Mouse (Mus musculus) cerebellum, adult 2 months (tissue): ENCODE measurements at regions not wholly inside any gene's neighbourhood (a gene's known extent, or its start where the extent isn't known, plus 50 kb on each side); places are given as distances from the start of the nearest gene placed in this dataset.

Experiments used
- DNase-seq, 2 experiments: peaks; one replicate each; pipeline ENCODE4 v3.0.0; 2021
- H3K27ac ChIP-seq: fragments of 200-500 bp; 2 replicates; pipeline ENCODE4 v1.5.1; 2012; ENCODE audit warnings: low read length, control low read depth, inconsistent platforms; ENCODE audit not compliant: insufficient read depth
- H3K27me3 ChIP-seq: fragments of 200-500 bp; 2 replicates; pipeline ENCODE4 v1.6.1; 2012; ENCODE audit warnings: inconsistent platforms, mild to moderate bottlenecking, low read length, moderate library complexity; ENCODE audit not compliant: control insufficient read depth, insufficient read depth
- H3K4me1 ChIP-seq: fragments of 200-500 bp; 2 replicates; pipeline ENCODE4 v1.6.1; 2011; ENCODE audit warnings: low read length; ENCODE audit not compliant: control insufficient read depth, insufficient read depth
- H3K4me3 ChIP-seq: fragments of 200-500 bp; replicated peaks from 2 replicates; pipeline ENCODE3; 2011; ENCODE audit warnings: mild to moderate bottlenecking, low read depth, low read length, control low read depth; ENCODE audit not compliant: insufficient read depth
- CTCF ChIP-seq: fragments of 200-500 bp; IDR thresholded peaks from 2 replicates; pipeline ENCODE4 v1.5.1; 2011; ENCODE audit warnings: low read depth, mild to moderate bottlenecking, control low read depth, low read length, moderate library complexity, borderline replicate concordance; ENCODE audit not compliant: insufficient read depth
- POLR2A ChIP-seq: fragments of 200-500 bp; IDR thresholded peaks from 2 replicates; pipeline ENCODE4 v1.6.1; 2011; ENCODE audit warnings: low read length, control low read depth, borderline replicate concordance; ENCODE audit not compliant: insufficient read depth
- WGBS: fragments of 180-500 bp; shearing (Covaris S2); methylation state at CpG from one replicate; pipeline ENCODE4 v1.1.7; 2018; 5-methylcytosine and 5-hydroxymethylcytosine counted together

DNA sequence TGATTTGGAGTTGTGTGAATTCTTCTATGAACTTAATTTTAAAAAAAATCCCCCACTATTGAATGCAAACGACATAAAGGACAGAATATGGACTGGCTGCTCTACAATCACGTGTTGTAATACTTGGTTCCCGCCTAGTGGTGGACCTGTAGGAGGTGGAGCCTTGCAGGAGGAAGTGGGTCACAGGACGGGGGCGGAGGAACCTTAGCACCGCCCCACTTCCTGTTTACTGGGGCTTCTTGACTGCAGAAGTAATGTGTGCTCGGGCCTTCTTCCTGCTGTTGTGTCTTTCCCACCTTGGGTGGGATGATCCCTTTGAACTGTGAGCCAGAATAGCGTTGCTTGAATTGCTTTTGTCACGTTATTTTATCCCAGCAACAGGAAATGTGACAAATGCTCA, 52.2 kb upstream of the Tmem108 start:
- 84% methylated on average over 9 of the region's 9 CpGs for WGBS
- TF ChIP-seq CTCF (no peak), POLR2A (no peak)
- H3K4me1 ChIP-seq = no peaks in the 10 kb centered on the region
- H3K4me3 ChIP-seq = no peak overlapping the region
- no peak overlapping the region for H3K27ac ChIP-seq
- no peaks in the 10 kb centered on the region for H3K27me3 ChIP-seq
- DNase-seq = no peak

DNA sequence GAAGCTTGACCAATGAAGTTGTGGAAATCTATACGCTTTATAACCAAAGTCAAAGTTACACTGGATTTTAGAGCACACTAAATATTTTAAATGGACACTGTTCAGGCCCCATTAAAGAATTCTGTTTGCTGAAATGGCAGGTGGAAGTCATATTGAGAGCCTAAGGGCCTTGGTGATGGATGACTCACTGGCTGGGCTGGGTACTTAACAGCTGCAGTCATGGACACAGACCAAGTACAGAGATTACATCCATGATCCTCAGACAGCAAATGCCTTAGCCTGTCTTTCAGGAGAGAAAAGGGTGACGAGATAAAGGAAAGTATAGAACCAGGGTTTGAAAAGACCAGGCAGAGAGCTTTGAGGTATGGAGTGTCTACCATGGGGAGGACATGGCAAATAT, 57.4 kb upstream of the Tmem108 start:
- H3K4me3 ChIP-seq = no peak overlapping the region
- no peak for DNase-seq
- WGBS = 84% methylated on average over 2 of the region's 2 CpGs
- no peak overlapping the region for H3K27ac ChIP-seq
- H3K27me3 ChIP-seq = no peaks in the 10 kb centered on the region
- H3K4me1 ChIP-seq = peaks cover under 1% of the 10 kb centered on the region
- TF ChIP-seq CTCF (no peak), POLR2A (no peak)

DNA sequence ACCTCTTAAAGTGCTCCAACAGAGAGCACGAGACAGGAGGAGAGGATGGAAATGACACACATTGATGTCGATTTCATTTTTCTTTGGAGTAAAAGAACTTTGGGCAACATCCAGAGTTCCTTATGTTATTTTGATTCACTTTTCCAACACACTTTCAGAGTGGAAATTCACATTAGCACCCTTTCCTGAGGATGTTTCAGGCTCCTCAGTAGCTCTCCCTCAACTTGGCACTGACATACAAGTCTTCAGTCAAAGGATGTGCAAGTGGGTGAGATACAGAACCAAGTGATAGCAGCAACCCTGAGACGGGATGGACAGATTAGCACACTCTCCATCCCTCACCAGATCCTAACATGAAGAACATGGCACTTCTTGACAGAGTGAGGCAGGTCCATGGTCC, 60.0 kb upstream of the Tmem108 start:
- TF ChIP-seq POLR2A (no peak), CTCF (no peak)
- Histone ChIP-seq H3K4me3 (no peak overlapping the region), H3K27ac (no peak overlapping the region), H3K4me1 (peaks cover 2% of the 10 kb centered on the region), H3K27me3 (no peaks in the 10 kb centered on the region)
- WGBS = 80% methylated on average over 3 of the region's 3 CpGs
- DNase-seq = no peak

DNA sequence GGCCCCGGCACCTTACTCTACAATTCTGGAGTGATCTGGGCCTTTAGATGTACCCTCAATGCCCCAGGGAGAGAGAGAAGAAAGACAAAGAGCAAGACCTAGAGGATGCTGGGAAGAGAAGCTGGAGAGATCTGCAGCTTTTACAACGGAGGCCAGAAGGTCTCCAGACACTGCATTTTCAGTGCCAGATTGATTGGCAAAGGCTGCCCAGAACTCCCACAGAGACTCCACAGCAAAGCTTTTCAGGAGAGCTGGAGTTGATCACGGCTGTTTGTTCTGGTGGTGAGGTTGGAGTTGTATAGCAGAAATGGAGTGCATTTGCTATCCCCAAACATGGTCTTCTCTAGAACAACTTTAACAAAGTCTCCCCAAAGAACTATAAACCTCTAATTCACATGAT, 61.9 kb upstream of the Tmem108 start:
- WGBS = 28% methylated on average over 3 of the region's 3 CpGs
- Histone ChIP-seq H3K27ac (no peak overlapping the region), H3K4me1 (peaks cover 2% of the 10 kb centered on the region), H3K27me3 (no peaks in the 10 kb centered on the region), H3K4me3 (no peak overlapping the region)
- TF ChIP-seq CTCF (no peak), POLR2A (no peak)
- DNase-seq = peak; percentile 37 to 49

DNA sequence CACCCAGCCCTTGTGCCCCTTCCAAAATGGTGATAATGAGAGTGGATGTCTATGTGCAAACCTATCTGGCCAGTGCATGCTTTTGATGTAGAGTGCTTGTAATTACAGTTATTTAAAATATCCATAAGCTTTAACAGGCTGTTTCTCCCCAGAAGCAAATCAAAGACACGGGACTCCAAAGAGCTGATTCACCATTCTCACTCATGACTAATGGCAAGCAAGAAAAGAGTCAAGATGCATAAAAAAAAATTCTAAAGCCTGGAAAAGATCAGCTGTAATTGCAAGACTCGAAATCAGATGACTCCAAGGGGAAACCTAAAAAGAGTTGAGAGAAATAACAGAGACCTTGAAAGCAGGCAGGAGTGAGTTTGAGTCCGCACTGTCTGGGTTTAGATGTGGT, 79.6 kb upstream of the Tmem108 start:
- Histone ChIP-seq H3K27me3 (no peaks in the 10 kb centered on the region), H3K27ac (no peak overlapping the region), H3K4me1 (no peaks in the 10 kb centered on the region), H3K4me3 (no peak overlapping the region)
- TF ChIP-seq CTCF (no peak), POLR2A (no peak)
- 89% methylated on average over 3 of the region's 3 CpGs for WGBS
- DNase-seq = no peak

DNA sequence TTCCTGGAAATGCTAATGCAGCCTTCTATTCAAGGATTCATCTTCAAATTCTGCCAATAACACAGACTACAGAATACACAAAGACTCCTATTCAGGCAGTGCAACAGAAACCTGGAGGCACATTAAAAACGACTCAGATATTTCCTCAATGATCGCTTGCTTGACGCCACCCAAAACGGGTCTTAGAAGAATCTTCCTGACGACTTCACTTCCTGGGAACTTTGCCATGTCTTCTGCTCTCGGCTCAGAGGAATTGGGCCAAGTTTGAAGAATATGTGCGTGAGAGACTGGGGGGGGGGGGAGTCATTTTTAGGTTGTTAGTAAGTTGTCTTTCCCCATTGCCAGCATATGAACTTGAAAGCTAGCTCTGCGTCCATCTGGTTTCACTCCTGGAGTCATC, 82.2 kb upstream of the Tmem108 start:
- no peaks in the 10 kb centered on the region for H3K27me3 ChIP-seq
- H3K27ac ChIP-seq = no peak overlapping the region
- no peak for DNase-seq
- H3K4me1 ChIP-seq = no peaks in the 10 kb centered on the region; the same call in 1 of the 2 replicates
- no peak overlapping the region for H3K4me3 ChIP-seq
- TF ChIP-seq CTCF (no peak), POLR2A (no peak)
- WGBS = 27% methylated on average over 8 of the region's 8 CpGs

DNA sequence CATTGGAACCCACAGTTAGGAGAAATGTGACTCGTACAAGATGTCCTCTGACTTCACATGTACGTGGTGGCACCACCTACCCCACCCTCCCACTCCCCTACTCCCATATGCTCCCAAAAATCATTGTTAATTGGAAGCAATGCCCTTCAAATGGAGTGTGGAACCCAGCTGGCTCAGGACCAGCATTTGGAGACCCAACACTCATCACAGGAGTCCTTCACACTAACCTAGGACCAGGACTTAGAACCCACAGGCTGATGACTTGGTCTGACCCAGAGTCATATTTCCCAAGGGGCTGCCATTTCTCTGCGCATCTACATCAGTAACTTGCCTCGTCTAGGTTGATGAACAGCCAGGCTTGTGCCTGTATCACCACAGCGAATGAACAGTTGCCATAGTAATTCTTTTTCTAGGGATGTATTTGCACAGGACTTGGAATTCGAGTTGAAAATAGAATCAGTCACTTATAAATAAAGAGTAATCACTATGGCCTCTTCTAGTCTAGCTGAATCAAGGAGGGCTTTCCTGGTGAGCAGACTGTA, 84.3 kb upstream of the Tmem108 start:
- H3K4me3 ChIP-seq = no peak overlapping the region
- no peak for TF ChIP-seq CTCF
- H3K27ac ChIP-seq = no peak overlapping the region
- DNase-seq = no peak
- H3K27me3 ChIP-seq = no peaks in the 10 kb centered on the region
- no peaks in the 10 kb centered on the region; the same call in 1 of the 2 replicates for H3K4me1 ChIP-seq
- 74% methylated on average over 6 of the region's 6 CpGs for WGBS

DNA sequence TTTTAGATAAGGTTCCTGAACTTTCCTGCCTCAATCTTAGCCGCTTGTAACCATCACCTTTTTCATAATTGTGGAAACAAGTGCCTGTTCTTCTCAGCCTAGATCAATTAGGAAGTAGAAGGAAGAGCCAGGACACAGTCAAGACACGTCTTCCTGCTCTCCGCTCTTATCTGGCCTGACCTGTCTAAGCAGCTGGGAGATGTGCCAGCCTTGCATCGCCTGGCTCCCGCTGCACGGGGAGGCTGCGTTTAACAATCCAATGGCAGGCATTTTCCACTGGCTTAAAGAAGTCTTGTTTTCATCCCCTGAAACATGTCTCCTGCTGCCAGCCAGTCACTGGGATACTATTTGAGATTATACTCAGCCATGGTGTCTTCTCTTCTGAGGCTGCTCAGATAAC, 86.3 kb upstream of the Tmem108 start:
- DNase-seq = no peak
- no peak for TF ChIP-seq CTCF
- 27% methylated on average over 7 of the region's 7 CpGs for WGBS

DNA sequence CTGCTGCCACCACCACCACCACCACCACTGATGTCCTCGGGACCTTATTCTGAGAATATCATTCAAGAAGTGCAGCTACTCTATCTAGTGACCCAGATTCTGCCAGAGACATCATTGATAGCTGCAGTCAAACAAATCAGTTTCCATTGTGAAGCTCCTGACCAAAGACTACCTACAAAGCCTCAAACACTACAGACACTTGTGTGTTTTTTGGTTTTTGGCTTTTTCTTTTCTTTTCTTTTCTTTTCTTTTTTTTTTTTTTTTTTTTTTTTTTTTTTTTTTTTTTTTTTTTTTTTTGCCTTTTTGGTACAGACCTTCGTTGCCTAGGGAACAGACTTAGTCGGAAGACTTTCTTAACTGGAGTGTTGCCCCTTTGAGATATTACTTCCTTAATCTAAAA, 87.4 kb upstream of the Tmem108 start:
- Histone ChIP-seq H3K27me3 (no peaks in the 10 kb centered on the region; the same call in 1 of the 2 replicates), H3K27ac (no peak overlapping the region), H3K4me1 (no peaks in the 10 kb centered on the region; the same call in 1 of the 2 replicates), H3K4me3 (no peak overlapping the region)
- no peak for DNase-seq
- WGBS = 87% methylated on average over 3 of the region's 3 CpGs
- no peak for TF ChIP-seq POLR2A
- no peak for TF ChIP-seq CTCF

More for the DNA sequence above, 86.3 kb upstream of the Tmem108 start:
- no peak overlapping the region for H3K4me3 ChIP-seq
- no peak overlapping the region for H3K27ac ChIP-seq
- H3K27me3 ChIP-seq = no peaks in the 10 kb centered on the region; the same call in 1 of the 2 replicates
- H3K4me1 ChIP-seq = no peaks in the 10 kb centered on the region; the same call in 1 of the 2 replicates
